Mouse (Mus musculus) kidney, postnatal 36 days (tissue): ENCODE results near the gene Lemd2.

Experiments
- DNase-seq, 2 experiments: peaks; one replicate each; pipeline ENCODE4 v3.0.0; 2021 to 2022; ENCODE audit warnings: mixed read lengths in 2 of 2

The Lemd2 gene

GRCm38 (mm10) chr17:27154881-27155280 lies 49.4 kb downstream of the Lemd2 start:
- DNase-seq: no peak

DNA sequence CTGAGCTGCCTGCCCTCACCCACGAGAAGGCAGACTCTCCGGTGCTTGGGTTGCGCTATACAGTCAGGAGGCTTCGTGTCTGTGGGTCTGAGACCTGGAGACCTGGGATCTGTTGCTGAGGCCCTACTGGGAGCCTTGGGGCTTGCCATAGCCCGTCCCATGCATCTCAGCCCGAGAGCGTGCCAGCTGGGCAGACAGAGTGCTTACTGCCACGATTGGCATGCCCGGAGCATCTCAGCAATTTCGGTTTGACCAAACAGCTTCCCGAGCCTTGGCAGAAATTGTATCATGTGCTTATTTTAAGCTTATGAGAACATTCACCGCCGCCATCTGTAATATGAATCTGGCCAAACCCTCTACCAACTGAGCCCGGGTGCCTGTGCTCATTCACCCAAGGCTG lies 50.0 kb downstream of the Lemd2 start:
- DNase-seq: no peak

- DNase-seq: no peak
These were observed 50.5 kb downstream of the Lemd2 start for GRCm38 (mm10) chr17:27153773-27154193.

- peak in 1 of 2 experiments; percentile 29 for DNase-seq
These were observed 51.1 kb downstream of the Lemd2 start for GRCm38 (mm10) chr17:27152976-27153723.

DNA sequence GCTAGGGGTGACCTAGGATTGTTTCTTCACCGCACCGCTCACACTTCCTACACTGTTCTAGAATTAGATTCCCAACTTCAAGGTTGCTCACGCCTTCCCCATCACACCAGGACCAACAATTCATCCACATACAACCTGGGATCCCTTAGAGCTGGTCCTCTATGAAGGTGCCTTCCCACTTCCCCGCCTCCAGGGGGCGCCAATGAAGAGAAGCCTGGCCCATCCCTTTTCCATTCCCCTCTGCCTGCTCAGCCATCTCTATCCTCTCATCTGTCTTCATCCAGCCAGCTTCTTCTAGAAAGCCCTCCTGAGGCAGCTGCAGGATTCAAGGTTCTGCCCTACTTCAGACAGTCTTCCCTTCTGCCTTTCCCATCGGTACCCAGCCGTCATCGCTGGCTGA lies 52.9 kb downstream of the Lemd2 start:
- DNase-seq: peak in 1 of 2 experiments; percentile 68

GRCm38 (mm10) chr17:27150871-27151270 lies 53.4 kb downstream of the Lemd2 start:
- peak; percentile 50 to 58 for DNase-seq

- DNase-seq: no peak
These were observed 57.8 kb downstream of the Lemd2 start for GRCm38 (mm10) chr17:27146323-27146923.

DNA sequence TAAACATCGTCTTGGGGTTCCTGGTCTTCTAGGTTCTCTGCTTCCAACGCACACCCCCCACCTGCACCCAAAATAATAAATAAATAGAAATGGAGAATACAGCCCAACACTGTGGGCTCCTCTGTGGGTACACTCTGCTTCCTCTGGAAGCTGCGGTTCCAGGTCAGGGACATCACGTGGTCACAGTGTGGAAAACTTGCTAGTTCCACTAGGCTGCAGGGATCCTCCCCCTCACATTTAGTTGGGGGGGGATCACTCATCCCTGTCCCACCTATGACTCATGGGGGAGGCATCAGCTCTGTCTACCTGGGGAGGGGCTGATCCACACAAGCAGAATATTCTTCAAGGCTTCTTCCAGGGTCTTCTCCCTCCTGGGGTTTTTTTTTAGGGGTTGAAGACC lies 60.1 kb downstream of the Lemd2 start:
- DNase-seq: no peak

GRCm38 (mm10) chr17:27141971-27142450 lies 62.3 kb downstream of the Lemd2 start:
- DNase-seq: peak; percentile 38 to 42

- no peak for DNase-seq
These were observed 64.0 kb downstream of the Lemd2 start for GRCm38 (mm10) chr17:27140262-27140661.
